Mouse (Mus musculus): ENCODE results near the gene Sytl3. TPM values are rescaled to one million over a fixed set of nuclear protein-coding genes. Genes with fewer than 3 reads are reported as not detected.
"Not testable (repeated sequence)": the region's sequence is repeated elsewhere in the genome, so short reads cannot be mapped to it uniquely, and the experiment has no call there.

The Sytl3 gene
- 0.47 and 0.60 TPM in 2 replicates for polyA plus RNA-seq (2014; fragmentation: Nextera tagmentation; extraction: Ambion mirVana)

GRCm38 (mm10) chr17:6658801-6659200 is at the start of gene Sytl3:
TSS of gene Sytl3 (plus strand) at chr17:6659093.
- WGBS, result 70% methylated on average over 3 of the region's 7 CpGs
- not testable (repeated sequence) for H3K27ac ChIP-seq (ENCODE audit: low read depth); H3K4me3 ChIP-seq (ENCODE audit: low read depth, low read length); DNase-seq (ENCODE audit: low spot score); H3K4me2 ChIP-seq (ENCODE audit: low read length); H3K9ac ChIP-seq (ENCODE audit: low read length); H3K27me3 ChIP-seq (replicated peaks; ENCODE audit: control insufficient read depth, insufficient read depth, low read length); H3K36me3 ChIP-seq (ENCODE audit: control insufficient read depth, insufficient read depth, low read length); H3K9me3 ChIP-seq (ENCODE audit: control insufficient read depth, low read length); ATAC-seq (replicated peaks; ENCODE audit: low FRiP score, low TSS enrichment, low read depth); H3K4me1 ChIP-seq (replicated peaks; ENCODE audit: control insufficient read depth, insufficient read depth, low read length)

GRCm38 (mm10) chr17:6613524-6613923 is 45.4 kb upstream of the Sytl3 start:
- 88% methylated on average over 11 of the region's 14 CpGs for WGBS
- H3K27ac ChIP-seq (ENCODE audit: low read depth); H3K9me3 ChIP-seq (ENCODE audit: control insufficient read depth, low read length); H3K4me2 ChIP-seq (ENCODE audit: low read length); ATAC-seq (replicated peaks; ENCODE audit: low FRiP score, low TSS enrichment, low read depth); H3K4me3 ChIP-seq (ENCODE audit: low read depth, low read length); H3K27me3 ChIP-seq (replicated peaks; ENCODE audit: control insufficient read depth, insufficient read depth, low read length); H3K36me3 ChIP-seq (ENCODE audit: control insufficient read depth, insufficient read depth, low read length); DNase-seq (ENCODE audit: low spot score); H3K9ac ChIP-seq (ENCODE audit: low read length); H3K4me1 ChIP-seq (replicated peaks; ENCODE audit: control insufficient read depth, insufficient read depth, low read length): not testable (repeated sequence)

- not testable (repeated sequence) for ATAC-seq (replicated peaks; ENCODE audit: low FRiP score, low TSS enrichment, low read depth); H3K36me3 ChIP-seq (ENCODE audit: control insufficient read depth, insufficient read depth, low read length)
Observed at GRCm38 (mm10) chr17:6614316-6614715, 44.6 kb upstream of the Sytl3 start.

GRCm38 (mm10) chr17:6616731-6617130 is 42.2 kb upstream of the Sytl3 start:
- not testable (repeated sequence) for H3K4me2 ChIP-seq (ENCODE audit: low read length); H3K4me3 ChIP-seq (ENCODE audit: low read depth, low read length); H3K27ac ChIP-seq (ENCODE audit: low read depth); H3K27me3 ChIP-seq (replicated peaks; ENCODE audit: control insufficient read depth, insufficient read depth, low read length); H3K9ac ChIP-seq (ENCODE audit: low read length); ATAC-seq (replicated peaks; ENCODE audit: low FRiP score, low TSS enrichment, low read depth); DNase-seq (ENCODE audit: low spot score); H3K9me3 ChIP-seq (ENCODE audit: control insufficient read depth, low read length); H3K4me1 ChIP-seq (replicated peaks; ENCODE audit: control insufficient read depth, insufficient read depth, low read length); H3K36me3 ChIP-seq (ENCODE audit: control insufficient read depth, insufficient read depth, low read length)
- WGBS, result 95% methylated on average over 9 of the region's 9 CpGs

More at GRCm38 (mm10) chr17:6614316-6614715, 44.6 kb upstream of the Sytl3 start:
- H3K4me3 ChIP-seq (ENCODE audit: low read depth, low read length); H3K4me2 ChIP-seq (ENCODE audit: low read length); H3K9me3 ChIP-seq (ENCODE audit: control insufficient read depth, low read length); H3K27ac ChIP-seq (ENCODE audit: low read depth); DNase-seq (ENCODE audit: low spot score); H3K9ac ChIP-seq (ENCODE audit: low read length); H3K27me3 ChIP-seq (replicated peaks; ENCODE audit: control insufficient read depth, insufficient read depth, low read length); H3K4me1 ChIP-seq (replicated peaks; ENCODE audit: control insufficient read depth, insufficient read depth, low read length): not testable (repeated sequence)
- WGBS, result 80% methylated on average over 3 of the region's 9 CpGs

GRCm38 (mm10) chr17:6617689-6618400 is 41.0 kb upstream of the Sytl3 start:
- H3K27ac ChIP-seq (ENCODE audit: low read depth), result not testable (repeated sequence)
- peak; percentile 73 for ATAC-seq (replicated peaks; ENCODE audit: low FRiP score, low TSS enrichment, low read depth)

GRCm38 (mm10) chr17:6619271-6619670 is 39.6 kb upstream of the Sytl3 start:
- not testable (repeated sequence) for H3K4me1 ChIP-seq (replicated peaks; ENCODE audit: control insufficient read depth, insufficient read depth, low read length); H3K9ac ChIP-seq (ENCODE audit: low read length)

More at GRCm38 (mm10) chr17:6617689-6618400, 41.0 kb upstream of the Sytl3 start:
- 37% methylated on average over 7 of the region's 13 CpGs for WGBS
- H3K36me3 ChIP-seq (ENCODE audit: control insufficient read depth, insufficient read depth, low read length); H3K4me1 ChIP-seq (replicated peaks; ENCODE audit: control insufficient read depth, insufficient read depth, low read length); H3K9ac ChIP-seq (ENCODE audit: low read length); H3K4me2 ChIP-seq (ENCODE audit: low read length); DNase-seq (ENCODE audit: low spot score); H3K9me3 ChIP-seq (ENCODE audit: control insufficient read depth, low read length); H3K4me3 ChIP-seq (ENCODE audit: low read depth, low read length); H3K27me3 ChIP-seq (replicated peaks; ENCODE audit: control insufficient read depth, insufficient read depth, low read length): not testable (repeated sequence)

GRCm38 (mm10) chr17:6620035-6620434 is 38.9 kb upstream of the Sytl3 start:
- not testable (repeated sequence) for H3K4me2 ChIP-seq (ENCODE audit: low read length); H3K4me3 ChIP-seq (ENCODE audit: low read depth, low read length); H3K27me3 ChIP-seq (replicated peaks; ENCODE audit: control insufficient read depth, insufficient read depth, low read length); H3K27ac ChIP-seq (ENCODE audit: low read depth); H3K36me3 ChIP-seq (ENCODE audit: control insufficient read depth, insufficient read depth, low read length); DNase-seq (ENCODE audit: low spot score); H3K9me3 ChIP-seq (ENCODE audit: control insufficient read depth, low read length); ATAC-seq (replicated peaks; ENCODE audit: low FRiP score, low TSS enrichment, low read depth); H3K9ac ChIP-seq (ENCODE audit: low read length); H3K4me1 ChIP-seq (replicated peaks; ENCODE audit: control insufficient read depth, insufficient read depth, low read length)
- WGBS, result 45% methylated on average over 4 of the region's 6 CpGs

More at GRCm38 (mm10) chr17:6619271-6619670, 39.6 kb upstream of the Sytl3 start:
- 90% methylated on average over 5 of the region's 5 CpGs for WGBS
- H3K36me3 ChIP-seq (ENCODE audit: control insufficient read depth, insufficient read depth, low read length); ATAC-seq (replicated peaks; ENCODE audit: low FRiP score, low TSS enrichment, low read depth); H3K27ac ChIP-seq (ENCODE audit: low read depth); H3K9me3 ChIP-seq (ENCODE audit: control insufficient read depth, low read length); H3K4me2 ChIP-seq (ENCODE audit: low read length); DNase-seq (ENCODE audit: low spot score); H3K4me3 ChIP-seq (ENCODE audit: low read depth, low read length); H3K27me3 ChIP-seq (replicated peaks; ENCODE audit: control insufficient read depth, insufficient read depth, low read length): not testable (repeated sequence)

GRCm38 (mm10) chr17:6620730-6621451 is 38.0 kb upstream of the Sytl3 start:
- not testable (repeated sequence) for H3K4me2 ChIP-seq (ENCODE audit: low read length); H3K4me1 ChIP-seq (replicated peaks; ENCODE audit: control insufficient read depth, insufficient read depth, low read length); H3K4me3 ChIP-seq (ENCODE audit: low read depth, low read length); H3K9me3 ChIP-seq (ENCODE audit: control insufficient read depth, low read length); ATAC-seq (replicated peaks; ENCODE audit: low FRiP score, low TSS enrichment, low read depth); H3K27ac ChIP-seq (ENCODE audit: low read depth); H3K27me3 ChIP-seq (replicated peaks; ENCODE audit: control insufficient read depth, insufficient read depth, low read length); H3K36me3 ChIP-seq (ENCODE audit: control insufficient read depth, insufficient read depth, low read length); H3K9ac ChIP-seq (ENCODE audit: low read length); DNase-seq (ENCODE audit: low spot score)
- WGBS, result 76% methylated on average over 18 of the region's 20 CpGs
